Mouse (Mus musculus) liver, embryonic 12.5 days (tissue): ENCODE data around the gene Ddx55. TPM values are rescaled to one million over a fixed set of nuclear protein-coding genes. Genes with fewer than 3 reads are reported as not detected.
"Not testable (repeated sequence)": the region's sequence is repeated elsewhere in the genome, so short reads cannot be mapped to it uniquely, and the experiment has no call there.

Experiments used
- ATAC-seq: fragments of 200-750 bp; cut with Nextera tagmentation; 2 replicates; pipeline ENCODE4 v1.8.0; 2017; ENCODE audit warnings: moderate number of reproducible peaks, mild to moderate bottlenecking, moderate library complexity
- H3K27ac ChIP-seq: fragments of 300-500 bp; sonication (generic); 2 replicates; pipeline ENCODE4 v1.5.1; 2016; ENCODE audit warnings: mild to moderate bottlenecking
- H3K27me3 ChIP-seq: fragments of 300-500 bp; sonication (generic); replicated peaks from 2 replicates; pipeline ENCODE4 v1.6.1; 2016; ENCODE audit warnings: mild to moderate bottlenecking, moderate library complexity
- H3K36me3 ChIP-seq: fragments of 300-500 bp; sonication (generic); 2 replicates; pipeline ENCODE4 v1.6.1; 2016; ENCODE audit warnings: mild to moderate bottlenecking, moderate library complexity
- H3K4me1 ChIP-seq: fragments of 300-500 bp; sonication (generic); 2 replicates; pipeline ENCODE4 v1.6.1; 2016
- H3K4me2 ChIP-seq: fragments of 300-500 bp; sonication (generic); 2 replicates; pipeline ENCODE4 v1.6.1; 2016; ENCODE audit warnings: mild to moderate bottlenecking, moderate library complexity
- H3K4me3 ChIP-seq: fragments of 300-500 bp; sonication (generic); 2 replicates; pipeline ENCODE4 v1.5.1; 2016; ENCODE audit warnings: mild to moderate bottlenecking, moderate library complexity
- H3K9ac ChIP-seq: fragments of 300-500 bp; sonication (generic); 2 replicates; pipeline ENCODE4 v1.6.1; 2016; ENCODE audit warnings: mild to moderate bottlenecking, moderate library complexity
- H3K9me3 ChIP-seq: fragments of 300-500 bp; sonication (generic); replicated peaks from 2 replicates; pipeline ENCODE4 v1.6.1; 2016; ENCODE audit warnings: mild to moderate bottlenecking, moderate library complexity
- WGBS: fragments of 180-500 bp; shearing (Covaris S2); methylation state at CpG from one replicate; pipeline ENCODE4 v1.1.7; 2016; ENCODE audit not compliant: insufficient replicate concordance; 5-methylcytosine and 5-hydroxymethylcytosine counted together
- polyA plus RNA-seq: library from polyadenylated mRNA; unstranded; fragments of >200 nt; fragmentation: Nextera tagmentation; extraction: Ambion mirVana; gene quantifications from 2 replicates; pipeline ENCODE4 v1.2.1, GENCODE M21; 2016

Gene Ddx55
- polyA plus RNA-seq, 1 experiment from 2014 or later = 12.4 TPM

DNA sequence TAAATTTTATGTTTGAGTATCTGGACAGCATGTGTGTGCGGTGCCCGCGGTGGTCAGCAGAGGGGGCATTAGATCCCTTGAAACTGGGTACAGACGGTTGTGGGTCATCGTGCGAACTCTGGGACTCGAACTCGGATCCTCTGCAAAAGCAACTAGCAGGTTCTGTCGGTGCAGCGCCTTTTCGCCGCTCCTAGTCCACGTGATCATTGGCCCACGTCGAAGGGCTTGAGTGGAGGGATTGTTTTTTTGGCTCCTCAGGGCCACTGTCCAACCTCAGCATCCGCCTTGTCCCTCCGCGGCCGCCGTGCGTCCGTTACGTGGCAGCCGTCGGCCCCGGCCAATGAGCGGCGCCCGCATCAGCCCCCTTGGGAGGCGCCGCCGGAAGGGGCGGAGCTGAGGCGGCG is 12.3 kb upstream of the Ddx55 start, which contains the start of gene Tmed2:
Gene Tmed2 (plus strand): TSS at position 313 of the 404 bp plus-strand sequence.
- H3K9ac ChIP-seq = peak within 1 kb of the TSS; percentile 96
- H3K27ac ChIP-seq = peak within 1 kb of the TSS; percentile 90
- H3K4me3 ChIP-seq = peak within 1 kb of the TSS; percentile 83
- H3K4me1 ChIP-seq = peaks cover 29% of the 10 kb centered on the region
- peak within 1 kb of the TSS; percentile 84 for H3K4me2 ChIP-seq
- H3K36me3 ChIP-seq = peaks cover 32% of the 10 kb centered on the region
- 1% methylated on average over 29 of the region's 35 CpGs for WGBS
- ATAC-seq = peak; percentile 93
- H3K27me3 ChIP-seq = 0 out of 2 replicates have a peak, but pooled peaks cover 8% of the 10 kb centered on the region
- no peaks in the 10 kb centered on the region for H3K9me3 ChIP-seq

- peak overlapping the region; percentile 96 for H3K9ac ChIP-seq
- 4% methylated on average over 82 of the region's 89 CpGs for WGBS
- peak; percentile 81 for ATAC-seq
- H3K4me2 ChIP-seq = peak overlapping the region; percentile 84
- peaks cover 26% of the 10 kb centered on the region for H3K4me1 ChIP-seq
- H3K36me3 ChIP-seq = peaks cover 39% of the 10 kb centered on the region
- H3K4me3 ChIP-seq = peak overlapping the region; percentile 83
- H3K27me3 ChIP-seq = 0 out of 2 replicates have a peak, but pooled peaks cover 8% of the 10 kb centered on the region
- H3K27ac ChIP-seq = peak overlapping the region; percentile 90
- no peaks in the 10 kb centered on the region for H3K9me3 ChIP-seq
Measured at GRCm38 (mm10) chr5:124540905-124541601, 11.6 kb upstream of the Ddx55 start.

DNA sequence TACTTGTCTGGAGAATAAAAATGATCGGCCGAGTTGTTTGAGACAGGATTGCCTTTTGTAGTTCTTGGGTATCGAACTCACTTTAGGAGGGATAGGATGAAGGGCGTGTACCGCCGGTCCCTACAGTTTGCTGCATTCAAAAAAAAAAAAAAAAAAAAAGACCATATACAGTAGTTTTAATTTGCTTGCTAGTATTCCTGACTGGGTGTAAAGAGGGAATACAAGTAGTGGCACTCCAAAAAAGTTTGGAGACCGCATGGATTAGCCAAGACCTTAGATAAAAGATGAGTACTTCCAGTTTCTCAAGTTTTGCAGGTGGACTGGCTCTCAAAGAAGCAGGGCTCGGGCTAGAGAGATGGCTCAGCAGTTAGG is 11.1 kb upstream of the Ddx55 start:
- Histone ChIP-seq H3K4me1 (peaks cover 25% of the 10 kb centered on the region), H3K9ac (peak overlapping the region; percentile 96), H3K4me2 (peak overlapping the region; percentile 84), H3K36me3 (peaks cover 44% of the 10 kb centered on the region), H3K27ac (peak overlapping the region; percentile 90), H3K4me3 (peak overlapping the region; percentile 83), H3K9me3 (no peaks in the 10 kb centered on the region), H3K27me3 (0 out of 2 replicates have a peak, but pooled peaks cover 6% of the 10 kb centered on the region)
- 6% methylated on average over 8 of the region's 8 CpGs for WGBS
- no peak for ATAC-seq

- not testable (repeated sequence) for H3K27ac ChIP-seq, H3K4me3 ChIP-seq, H3K4me2 ChIP-seq, H3K9ac ChIP-seq, ATAC-seq, H3K9me3 ChIP-seq, H3K27me3 ChIP-seq
- H3K36me3 ChIP-seq = peaks cover 54% of the 10 kb centered on the region
- WGBS = 83% methylated on average over 4 of the region's 4 CpGs
- H3K4me1 ChIP-seq = peaks cover 21% of the 10 kb centered on the region
Measured at GRCm38 (mm10) chr5:124550737-124551136, 1.9 kb upstream of the Ddx55 start.

- Histone ChIP-seq H3K4me2 (peak overlapping the region; percentile 85), H3K4me3 (peak overlapping the region; percentile 91), H3K4me1 (peaks cover 21% of the 10 kb centered on the region), H3K27ac (peak overlapping the region; percentile 87), H3K36me3 (peaks cover 54% of the 10 kb centered on the region), H3K9ac (peak overlapping the region; percentile 80)
- H3K27me3 ChIP-seq, ATAC-seq, H3K9me3 ChIP-seq: not testable (repeated sequence)
- WGBS = 28% methylated on average over 5 of the region's 5 CpGs
Measured at GRCm38 (mm10) chr5:124551349-124552093, 1.1 kb upstream of the Ddx55 start.

DNA sequence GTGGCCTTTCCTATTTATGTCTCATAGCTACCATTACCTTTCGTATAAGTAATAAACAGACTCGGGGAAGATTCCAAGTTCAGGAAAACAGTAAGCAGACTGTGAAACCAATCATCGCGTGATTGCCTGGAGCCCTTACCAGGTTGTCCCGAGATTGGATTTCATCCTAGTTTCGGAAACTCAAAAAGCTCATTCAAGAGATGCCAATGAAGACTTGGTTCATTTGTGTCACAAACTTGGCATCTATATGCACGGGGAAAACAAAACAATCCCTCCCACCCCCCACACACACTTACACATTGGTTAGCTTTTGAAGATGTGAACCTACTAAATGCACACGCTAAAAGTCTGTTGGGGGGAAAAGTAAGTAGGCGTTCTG is 581 bp upstream of the Ddx55 start:
- Histone ChIP-seq H3K27me3 (no peaks in the 10 kb centered on the region), H3K4me2 (peak overlapping the region; percentile 85), H3K9ac (peak overlapping the region; percentile 80), H3K9me3 (no peaks in the 10 kb centered on the region), H3K4me1 (peaks cover 21% of the 10 kb centered on the region), H3K27ac (peak overlapping the region; percentile 87), H3K4me3 (peak overlapping the region; percentile 91), H3K36me3 (peaks cover 54% of the 10 kb centered on the region)
- no peak for ATAC-seq
- 12% methylated on average over 9 of the region's 9 CpGs for WGBS

DNA sequence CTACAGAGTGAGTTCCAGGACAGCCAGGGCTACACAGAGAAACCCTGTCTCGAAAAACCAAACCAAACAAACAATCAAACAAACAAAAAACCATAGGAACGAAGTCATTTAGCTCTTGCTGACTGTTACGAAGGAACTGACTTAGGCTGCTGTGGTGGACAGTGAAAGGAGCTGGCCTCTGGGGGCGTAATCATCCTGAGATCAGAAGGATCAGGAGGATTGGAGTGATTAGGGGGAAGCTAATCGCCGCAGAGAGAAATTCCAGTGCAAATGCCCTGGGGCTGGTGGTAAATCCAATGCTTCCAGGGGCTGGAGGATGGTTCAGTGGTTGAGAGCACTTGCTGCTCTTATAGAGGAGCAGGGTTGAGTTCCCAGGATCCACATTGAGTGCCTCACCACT is 943 bp downstream of the Ddx55 start:
- Histone ChIP-seq H3K4me1 (peaks cover 21% of the 10 kb centered on the region), H3K4me3 (peak overlapping the region; percentile 91), H3K27me3 (no peaks in the 10 kb centered on the region), H3K36me3 (peaks cover 54% of the 10 kb centered on the region), H3K4me2 (peak overlapping the region; percentile 85), H3K27ac (0 out of 2 replicates have a peak overlapping the region, but pooled peaks have one; percentile 25), H3K9me3 (no peaks in the 10 kb centered on the region), H3K9ac (peak overlapping the region; percentile 80)
- no peak for ATAC-seq
- 58% methylated on average over 6 of the region's 6 CpGs for WGBS

DNA sequence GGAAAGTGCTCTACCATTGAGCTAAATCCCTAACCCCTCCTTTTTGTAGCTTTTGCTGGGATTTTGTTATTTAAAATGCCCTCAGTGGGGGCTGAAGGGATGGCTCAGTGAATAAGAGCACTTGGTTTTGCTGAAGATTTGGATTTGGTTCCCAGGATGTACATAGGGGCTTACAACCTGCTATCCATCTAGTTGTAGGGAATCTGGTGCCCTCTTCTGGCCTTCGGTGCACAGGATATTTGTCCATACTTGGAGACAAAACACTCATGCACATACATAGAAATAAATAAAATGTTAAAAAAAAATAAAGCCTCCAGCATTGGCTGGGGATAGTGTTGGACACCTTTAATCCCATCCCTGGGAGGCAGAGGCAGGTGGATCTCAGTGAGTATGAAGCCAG is 2.5 kb downstream of the Ddx55 start:
- no peaks in the 10 kb centered on the region for H3K9me3 ChIP-seq
- H3K9ac ChIP-seq = no peak overlapping the region
- no peaks in the 10 kb centered on the region for H3K27me3 ChIP-seq
- peaks cover 21% of the 10 kb centered on the region for H3K4me1 ChIP-seq
- H3K4me3 ChIP-seq = no peak overlapping the region
- no peak for ATAC-seq
- no peak overlapping the region for H3K4me2 ChIP-seq
- WGBS = 76% methylated on average over 1 of the region's 1 CpGs
- peaks cover 66% of the 10 kb centered on the region for H3K36me3 ChIP-seq
- no peak overlapping the region for H3K27ac ChIP-seq

DNA sequence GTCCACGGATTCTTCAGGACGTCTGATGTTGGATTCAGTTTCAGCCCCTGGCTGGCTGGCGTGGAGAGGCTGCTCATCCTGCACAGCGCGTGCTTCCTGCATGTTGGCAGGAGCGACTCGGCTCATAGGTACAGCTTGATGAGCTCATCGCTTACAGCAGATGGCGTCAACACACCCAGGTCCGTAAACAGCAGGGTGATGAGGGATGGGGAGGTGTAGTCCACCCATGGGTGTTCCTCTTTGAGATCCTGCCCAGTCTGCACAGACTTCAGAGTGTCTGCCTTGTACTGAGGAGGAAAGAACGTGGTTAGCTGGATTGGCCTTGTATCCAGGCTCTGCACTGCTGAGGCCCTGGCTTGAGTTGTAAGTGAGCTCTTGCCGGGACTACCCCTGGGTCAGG is 18.4 kb downstream of the Ddx55 start:
- Histone ChIP-seq H3K9ac (no peak overlapping the region), H3K27ac (no peak overlapping the region), H3K36me3 (peaks cover 100% of the 10 kb centered on the region), H3K4me2 (no peak overlapping the region), H3K4me1 (0 out of 2 replicates have a peak, but pooled peaks cover 3% of the 10 kb centered on the region), H3K27me3 (no peaks in the 10 kb centered on the region), H3K9me3 (no peaks in the 10 kb centered on the region), H3K4me3 (no peak overlapping the region)
- ATAC-seq = no peak
- 78% methylated on average over 12 of the region's 12 CpGs for WGBS

GRCm38 (mm10) chr5:124575467-124575866 is 22.8 kb downstream of the Ddx55 start:
- Histone ChIP-seq H3K4me1 (peaks cover 28% of the 10 kb centered on the region), H3K9ac (no peak overlapping the region), H3K4me2 (no peak overlapping the region), H3K9me3 (no peaks in the 10 kb centered on the region), H3K27ac (no peak overlapping the region), H3K27me3 (no peaks in the 10 kb centered on the region), H3K4me3 (no peak overlapping the region), H3K36me3 (peaks cover 73% of the 10 kb centered on the region)
- no peak for ATAC-seq
- WGBS = 85% methylated on average over 7 of the region's 7 CpGs

GRCm38 (mm10) chr5:124578633-124579317 is 26.1 kb downstream of the Ddx55 start, which contains the start of the genes Eif2b1 and Gtf2h3:
Gene Eif2b1, minus strand, starts transcription at chr5:124579131.
Gene Gtf2h3, plus strand, starts transcription at chr5:124579140.
- peaks cover 31% of the 10 kb centered on the region for H3K4me1 ChIP-seq
- 2% methylated on average over 51 of the region's 51 CpGs for WGBS
- H3K36me3 ChIP-seq = peaks cover 52% of the 10 kb centered on the region
- peak within 1 kb of the TSS; percentile 83 for H3K4me3 ChIP-seq
- peak within 1 kb of the TSS; percentile 64; the same call in 1 of the 2 replicates for H3K27ac ChIP-seq
- peak within 1 kb of the TSS; percentile 90 for H3K4me2 ChIP-seq
- no peaks in the 10 kb centered on the region for H3K27me3 ChIP-seq
- H3K9me3 ChIP-seq = no peaks in the 10 kb centered on the region
- peak; percentile 89 for ATAC-seq
- H3K9ac ChIP-seq = peak within 1 kb of the TSS; percentile 77
